Mouse (Mus musculus): ENCODE measurements around the gene Wfdc12. TPM values are rescaled to one million over a fixed set of nuclear protein-coding genes. Genes with fewer than 3 reads are reported as not detected.

The Wfdc12 gene
- total and polyA plus RNA-seq, 3 experiments = not detected

DNA sequence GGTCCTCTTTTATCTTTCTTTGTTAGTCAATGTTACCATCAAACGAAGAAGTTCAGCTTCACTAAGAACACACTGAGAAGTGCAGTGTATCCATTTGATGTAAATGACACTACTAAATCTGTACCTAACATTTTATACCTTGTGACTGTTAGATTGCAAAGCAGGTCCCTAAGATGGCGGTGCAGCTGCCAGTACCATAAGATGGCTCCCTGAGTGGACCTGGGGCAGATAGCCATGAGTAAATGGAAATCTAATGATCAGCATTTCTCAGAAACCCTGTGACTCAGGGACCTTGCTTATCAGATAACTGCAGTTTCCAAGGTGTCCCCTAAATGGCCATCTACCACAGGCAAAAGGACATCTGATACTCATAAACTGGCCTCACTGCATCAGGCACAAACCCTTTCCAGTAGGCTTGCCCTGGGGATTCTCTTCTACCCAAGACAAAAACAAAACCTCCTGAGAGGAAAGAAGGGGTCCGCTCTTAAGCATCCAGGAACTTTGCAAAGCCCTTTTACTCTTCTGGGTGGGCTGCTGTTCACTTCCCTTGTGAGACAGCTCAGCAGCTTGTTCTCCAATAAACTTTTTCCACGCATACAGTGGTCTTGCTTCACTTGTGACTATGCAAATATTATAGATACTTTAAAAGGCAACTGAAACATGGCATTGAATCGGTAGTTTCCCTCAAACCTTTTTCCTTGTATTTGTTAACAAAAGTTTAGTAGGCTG, 5.7 kb upstream of the Wfdc12 start:
- H3K79me2 ChIP-seq (replicated peaks; ENCODE audit: control insufficient read depth, insufficient read depth, low read length) = no peaks in the 10 kb centered on the region
- no peak overlapping the region for H3K9ac ChIP-seq (ENCODE audit: low read depth, low read length)
- WGBS = 87% methylated on average over 5 of the region's 5 CpGs
- intact Hi-C loops (cut with DNase I) = no loop called here
- H3K27ac ChIP-seq = no peak overlapping the region
- no peaks in the 10 kb centered on the region for H3K27me3 ChIP-seq (ENCODE audit: control insufficient read depth, insufficient read depth, low read length)
- H3K4me1 ChIP-seq (ENCODE audit: control insufficient read depth, insufficient read depth, low read length) = no peaks in the 10 kb centered on the region
- no peaks in the 10 kb centered on the region for H3K36me3 ChIP-seq (ENCODE audit: control insufficient read depth, insufficient read depth, low read length)
- no peak for DNase-seq
- TF ChIP-seq POLR2A (IDR thresholded peaks at IDR 0.05; ENCODE audit: insufficient read depth, low read depth, low read length) (no peak), CTCF (IDR thresholded peaks at IDR 0.05) (no peak)
- H3K4me3 ChIP-seq = no peak overlapping the region

DNA sequence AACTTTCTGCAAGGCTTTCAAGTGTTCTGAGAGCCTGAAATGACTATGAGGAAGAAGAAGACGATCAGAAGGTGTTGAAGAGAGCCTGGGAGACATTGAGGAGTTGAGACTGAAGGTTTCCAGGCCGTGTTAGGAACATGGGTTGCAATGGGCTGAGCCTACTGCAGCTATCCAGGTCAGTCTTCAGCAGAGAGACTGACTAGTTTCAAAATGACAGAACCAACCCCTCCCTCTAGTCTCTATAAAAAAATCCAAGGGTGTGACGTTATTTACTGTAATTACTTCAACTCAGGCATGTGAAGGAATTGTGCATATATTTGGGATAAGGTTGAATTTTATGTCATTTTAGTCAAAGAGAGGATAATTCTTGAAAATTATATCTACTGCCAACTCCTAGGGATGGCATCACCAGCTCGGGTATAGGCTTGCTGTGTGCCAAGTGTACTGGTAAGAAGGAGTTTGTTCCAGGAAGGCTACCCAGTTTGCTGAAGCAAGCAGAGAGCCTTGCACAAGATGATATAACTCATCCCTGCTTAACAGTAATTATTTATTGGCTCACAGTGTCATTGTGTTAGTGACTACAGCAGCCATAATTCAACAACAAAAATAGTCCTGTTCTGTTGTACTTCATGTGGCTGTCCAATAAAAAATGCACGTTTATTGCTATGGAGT, 4.7 kb upstream of the Wfdc12 start:
- Histone ChIP-seq H3K36me3 (ENCODE audit: control insufficient read depth, insufficient read depth, low read length) (no peaks in the 10 kb centered on the region), H3K27ac (no peak overlapping the region), H3K79me2 (replicated peaks; ENCODE audit: control insufficient read depth, insufficient read depth, low read length) (no peaks in the 10 kb centered on the region), H3K9ac (ENCODE audit: low read depth, low read length) (no peak overlapping the region), H3K27me3 (ENCODE audit: control insufficient read depth, insufficient read depth, low read length) (no peaks in the 10 kb centered on the region), H3K4me3 (no peak overlapping the region), H3K4me1 (ENCODE audit: control insufficient read depth, insufficient read depth, low read length) (no peaks in the 10 kb centered on the region)
- intact Hi-C loops (cut with DNase I) = no loop called here
- TF ChIP-seq EP300 (IDR thresholded peaks at IDR 0.05; ENCODE audit: insufficient read depth, low read depth, low read length) (no peak), CTCF (IDR thresholded peaks at IDR 0.05) (no peak), POLR2A (IDR thresholded peaks at IDR 0.05; ENCODE audit: insufficient read depth, low read depth, low read length) (no peak)
- 60% methylated on average over 5 of the region's 5 CpGs for WGBS
- no peak for DNase-seq

- TF ChIP-seq POLR2A (IDR thresholded peaks at IDR 0.05; ENCODE audit: insufficient read depth, low read depth, low read length) = no peak
- no peak for TF ChIP-seq EP300 (IDR thresholded peaks at IDR 0.05; ENCODE audit: insufficient read depth, low read depth, low read length)
- no peak for TF ChIP-seq CTCF (IDR thresholded peaks at IDR 0.05)
- no peak for DNase-seq
Measured at GRCm38 (mm10) chr2:164192279-164192678, 1.9 kb upstream of the Wfdc12 start.

DNA sequence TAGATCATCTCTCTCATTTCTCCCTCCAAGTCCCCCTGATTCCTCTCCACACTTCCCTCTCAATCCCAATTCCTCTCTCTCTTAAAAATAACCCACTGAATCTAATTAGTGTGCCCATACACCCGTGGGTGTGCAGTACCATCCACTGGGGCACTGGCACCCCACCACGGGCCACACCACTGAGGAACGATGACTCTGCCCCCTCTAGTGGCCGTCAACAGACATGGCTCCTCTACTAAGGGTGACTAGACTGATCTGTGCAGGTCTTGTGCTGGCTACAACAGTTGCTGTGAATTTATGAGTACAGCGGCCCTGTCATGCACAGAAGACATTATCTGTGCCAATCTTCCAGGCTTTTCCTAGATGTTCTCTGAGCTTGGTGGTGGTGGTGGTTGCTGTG, 1.7 kb downstream of the Wfdc12 start:
- Histone ChIP-seq H3K9ac (ENCODE audit: low read depth, low read length) (no peak overlapping the region), H3K27ac (no peak overlapping the region), H3K4me3 (no peak overlapping the region), H3K79me2 (replicated peaks; ENCODE audit: control insufficient read depth, insufficient read depth, low read length) (no peaks in the 10 kb centered on the region), H3K4me1 (ENCODE audit: control insufficient read depth, insufficient read depth, low read length) (no peaks in the 10 kb centered on the region; the same call in 1 of the 2 replicates), H3K36me3 (ENCODE audit: control insufficient read depth, insufficient read depth, low read length) (no peaks in the 10 kb centered on the region), H3K27me3 (ENCODE audit: control insufficient read depth, insufficient read depth, low read length) (no peaks in the 10 kb centered on the region)
- WGBS = 25% methylated on average over 5 of the region's 5 CpGs
- TF ChIP-seq CTCF (IDR thresholded peaks at IDR 0.05) (peak; percentile 61), POLR2A (IDR thresholded peaks at IDR 0.05; ENCODE audit: insufficient read depth, low read depth, low read length) (no peak), EP300 (IDR thresholded peaks at IDR 0.05; ENCODE audit: insufficient read depth, low read depth, low read length) (no peak)
- DNase-seq = no peak
- intact Hi-C loops (cut with DNase I) = no loop called here

More at GRCm38 (mm10) chr2:164192279-164192678, 1.9 kb upstream of the Wfdc12 start:
- intact Hi-C loops (cut with DNase I) = no loop called here
- no peaks in the 10 kb centered on the region for H3K79me2 ChIP-seq (replicated peaks; ENCODE audit: control insufficient read depth, insufficient read depth, low read length)
- H3K4me1 ChIP-seq (ENCODE audit: control insufficient read depth, insufficient read depth, low read length) = no peaks in the 10 kb centered on the region
- no peak overlapping the region for H3K4me3 ChIP-seq
- no peak overlapping the region for H3K9ac ChIP-seq (ENCODE audit: low read depth, low read length)
- no peaks in the 10 kb centered on the region for H3K27me3 ChIP-seq (ENCODE audit: control insufficient read depth, insufficient read depth, low read length)
- H3K27ac ChIP-seq = no peak overlapping the region
- H3K36me3 ChIP-seq (ENCODE audit: control insufficient read depth, insufficient read depth, low read length) = no peaks in the 10 kb centered on the region

DNA sequence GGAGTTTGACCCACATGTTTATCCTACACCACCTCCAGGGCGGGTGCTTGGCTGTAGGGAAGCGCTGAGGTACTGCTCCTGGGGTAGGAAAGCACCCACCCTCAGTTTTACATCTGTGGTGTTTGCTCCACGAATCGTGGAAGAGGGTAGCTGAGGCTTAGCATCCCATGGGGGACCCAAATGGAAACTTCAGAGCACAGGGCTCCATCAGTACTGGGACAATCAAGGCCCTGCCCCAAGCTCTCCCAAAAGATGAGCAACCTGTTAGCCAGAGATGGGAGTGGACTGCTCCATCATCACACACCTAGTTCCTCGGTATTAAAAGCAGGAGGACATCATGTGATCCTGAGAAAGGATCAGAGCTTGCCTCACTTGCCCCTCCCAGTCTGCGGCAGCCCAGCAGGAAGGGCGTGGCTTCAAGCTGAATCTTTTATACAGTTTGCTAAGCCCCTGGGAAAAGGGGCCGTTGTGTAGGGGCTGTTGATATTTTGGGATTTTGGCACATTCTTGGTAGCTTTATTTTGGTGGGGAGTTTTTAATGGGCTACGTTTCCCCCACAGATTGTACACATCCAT, 6.2 kb downstream of the Wfdc12 start:
- H3K27ac ChIP-seq = no peak overlapping the region
- H3K79me2 ChIP-seq (replicated peaks; ENCODE audit: control insufficient read depth, insufficient read depth, low read length) = no peaks in the 10 kb centered on the region
- H3K27me3 ChIP-seq (ENCODE audit: control insufficient read depth, insufficient read depth, low read length) = no peaks in the 10 kb centered on the region
- no peaks in the 10 kb centered on the region; the same call in 1 of the 2 replicates for H3K4me1 ChIP-seq (ENCODE audit: control insufficient read depth, insufficient read depth, low read length)
- no peak overlapping the region for H3K4me3 ChIP-seq
- H3K36me3 ChIP-seq (ENCODE audit: control insufficient read depth, insufficient read depth, low read length) = no peaks in the 10 kb centered on the region
- intact Hi-C loops (cut with DNase I) = no loop called here
- TF ChIP-seq EP300 (IDR thresholded peaks at IDR 0.05; ENCODE audit: insufficient read depth, low read depth, low read length) (no peak), POLR2A (IDR thresholded peaks at IDR 0.05; ENCODE audit: insufficient read depth, low read depth, low read length) (no peak), CTCF (IDR thresholded peaks at IDR 0.05) (no peak)
- 34% methylated on average over 9 of the region's 9 CpGs for WGBS
- H3K9ac ChIP-seq (ENCODE audit: low read depth, low read length) = no peak overlapping the region
- no peak for DNase-seq

DNA sequence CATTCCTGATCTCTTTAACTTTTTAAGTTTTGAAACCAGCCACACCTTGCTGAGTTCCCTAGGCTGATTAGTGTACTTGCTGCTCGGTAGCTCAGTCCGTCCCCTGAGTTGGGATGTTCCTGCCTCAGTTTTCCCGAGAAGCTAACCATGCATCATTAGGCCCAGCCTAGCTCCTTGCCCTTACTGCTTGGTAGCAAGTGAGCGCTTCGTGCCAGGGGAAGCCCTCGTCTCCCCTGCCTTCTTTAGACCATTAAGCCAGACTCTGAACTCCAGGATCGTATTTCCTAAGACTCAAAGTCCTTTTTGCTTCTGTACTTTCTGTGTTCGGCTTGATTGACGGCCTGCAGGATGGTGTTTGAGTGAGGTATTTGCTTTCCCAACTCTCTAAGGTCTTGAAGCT, 7.1 kb downstream of the Wfdc12 start:
- Histone ChIP-seq H3K27me3 (ENCODE audit: control insufficient read depth, insufficient read depth, low read length) (no peaks in the 10 kb centered on the region), H3K9ac (ENCODE audit: low read depth, low read length) (no peak overlapping the region), H3K4me3 (no peak overlapping the region), H3K79me2 (replicated peaks; ENCODE audit: control insufficient read depth, insufficient read depth, low read length) (no peaks in the 10 kb centered on the region), H3K27ac (no peak overlapping the region), H3K36me3 (ENCODE audit: control insufficient read depth, insufficient read depth, low read length) (no peaks in the 10 kb centered on the region), H3K4me1 (ENCODE audit: control insufficient read depth, insufficient read depth, low read length) (no peaks in the 10 kb centered on the region; the same call in 1 of the 2 replicates)
- intact Hi-C loops (cut with DNase I) = no loop called here
- DNase-seq = no peak
- TF ChIP-seq POLR2A (IDR thresholded peaks at IDR 0.05; ENCODE audit: insufficient read depth, low read depth, low read length) (no peak), CTCF (IDR thresholded peaks at IDR 0.05) (no peak), EP300 (IDR thresholded peaks at IDR 0.05; ENCODE audit: insufficient read depth, low read depth, low read length) (no peak)
- WGBS = 90% methylated on average over 9 of the region's 9 CpGs
